Mouse (Mus musculus): Measurements from ENCODE around the gene Gm20521.

The Gm20521 gene

GRCm38 (mm10) chr14:54893651-54894181 lies 10.5 kb downstream of the Gm20521 start:
- DNase-seq (ENCODE audit: low spot score), result peak; percentile 100

GRCm38 (mm10) chr14:54894296-54895151 lies 11.3 kb downstream of the Gm20521 start:
- peak; percentile 52 for DNase-seq (ENCODE audit: low spot score)

GRCm38 (mm10) chr14:54897445-54897844 lies 14.2 kb downstream of the Gm20521 start:
- DNase-seq (ENCODE audit: low spot score), result no peak

GRCm38 (mm10) chr14:54900383-54900782 lies 17.1 kb downstream of the Gm20521 start:
- DNase-seq (ENCODE audit: low spot score), result peak; percentile 94

- no peak for DNase-seq (ENCODE audit: low spot score)
Observed at GRCm38 (mm10) chr14:54903641-54904040, 20.4 kb downstream of the Gm20521 start.

- DNase-seq (ENCODE audit: low spot score), result no peak
Observed at GRCm38 (mm10) chr14:54908682-54909081, 25.4 kb downstream of the Gm20521 start.

GRCm38 (mm10) chr14:54912109-54912850 lies 29.0 kb downstream of the Gm20521 start:
- no peak for DNase-seq (ENCODE audit: low spot score)

- peak; percentile 91 for DNase-seq (ENCODE audit: low spot score)
Observed at GRCm38 (mm10) chr14:54912886-54913285, 29.6 kb downstream of the Gm20521 start, which contains the start of gene Slc22a17. TSS of gene Slc22a17 (minus strand) at chr14:54913132.

GRCm38 (mm10) chr14:54913343-54913742 lies 30.1 kb downstream of the Gm20521 start:
- no peak for DNase-seq (ENCODE audit: low spot score)

GRCm38 (mm10) chr14:54920076-54920685 lies 36.9 kb downstream of the Gm20521 start:
- DNase-seq (ENCODE audit: low spot score), result no peak

- DNase-seq (ENCODE audit: low spot score), result peak; percentile 84
Observed at GRCm38 (mm10) chr14:54924641-54925348, 41.6 kb downstream of the Gm20521 start.

- DNase-seq (ENCODE audit: low spot score), result peak; percentile 77
Observed at GRCm38 (mm10) chr14:54925349-54926342, 42.4 kb downstream of the Gm20521 start, which contains the start of gene Efs. TSS of gene Efs (minus strand) at chr14:54926126.

GRCm38 (mm10) chr14:54926401-54927158 lies 43.3 kb downstream of the Gm20521 start:
- DNase-seq (ENCODE audit: low spot score), result peak; percentile 94

GRCm38 (mm10) chr14:54927296-54927695 lies 44.1 kb downstream of the Gm20521 start:
- no peak for DNase-seq (ENCODE audit: low spot score)

- no peak for DNase-seq (ENCODE audit: low spot score)
Observed at GRCm38 (mm10) chr14:54929801-54930200, 46.6 kb downstream of the Gm20521 start.

GRCm38 (mm10) chr14:54930431-54930830 lies 47.2 kb downstream of the Gm20521 start:
- no peak for DNase-seq (ENCODE audit: low spot score)

GRCm38 (mm10) chr14:54932645-54933150 lies 49.5 kb downstream of the Gm20521 start, which contains the start of gene Il25:
TSS of gene Il25 (plus strand) at chr14:54932695.
- no peak for DNase-seq (ENCODE audit: low spot score)

- DNase-seq (ENCODE audit: low spot score), result peak; percentile 18
Observed at GRCm38 (mm10) chr14:54935904-54936830, 52.9 kb downstream of the Gm20521 start, which contains the start of gene Cmtm5. TSS of gene Cmtm5 (plus strand) at chr14:54936261.
